Mouse (Mus musculus) MEL (cell line): ENCODE measurements around the gene Cldn4. TPM values are rescaled to one million over a fixed set of nuclear protein-coding genes. Genes with fewer than 3 reads are reported as not detected.

Experiments
- DNase-seq: peaks from one replicate; pipeline ENCODE4 v3.0.0; 2011; ENCODE audit warnings: low read depth, low spot score
- H3K27ac ChIP-seq: 2 replicates; pipeline ENCODE4 v1.5.1; 2012; ENCODE audit warnings: low read depth, mild to moderate bottlenecking, control low read depth, low read length, moderate library complexity; ENCODE audit not compliant: control insufficient read depth
- H3K27me3 ChIP-seq, 2 experiments: fragments of 150-350 bp in 1 of 2; sonication (generic) in 1 of 2; 2 replicates each; pipeline ENCODE4 v1.6.1; 2012; ENCODE audit warnings: low read length in 2 of 2, mild to moderate bottlenecking in 2 of 2, improper control_type of control experiment in 1 of 2, moderate library complexity in 1 of 2; ENCODE audit not compliant: insufficient read depth in 2 of 2, control insufficient read depth in 1 of 2
- H3K36me3 ChIP-seq, 2 experiments: 2 replicates each; pipeline ENCODE4 v1.6.1; 2012 to 2014; ENCODE audit warnings: low read length in 2 of 2, improper control_type of control experiment in 1 of 2, inconsistent platforms in 1 of 2, mild to moderate bottlenecking in 1 of 2; ENCODE audit not compliant: insufficient read depth in 2 of 2, control insufficient read depth in 1 of 2
- H3K4me1 ChIP-seq, 2 experiments: fragments of 150-350 bp in 1 of 2; sonication (generic) in 1 of 2; 2 replicates each; pipeline ENCODE4 v1.6.1; 2012; ENCODE audit warnings: low read length in 2 of 2, improper control_type of control experiment in 1 of 2, mild to moderate bottlenecking in 1 of 2; ENCODE audit not compliant: insufficient read depth in 2 of 2, control insufficient read depth in 1 of 2
- H3K4me3 ChIP-seq, 2 experiments: fragments of 150-350 bp in 1 of 2; sonication (generic) in 1 of 2; 2 replicates each; pipeline ENCODE4 v1.5.1; 2012; ENCODE audit warnings: low read depth in 2 of 2, low read length in 2 of 2, mild to moderate bottlenecking in 2 of 2, moderate library complexity in 2 of 2, control low read depth in 1 of 2, improper control_type of control experiment in 1 of 2; ENCODE audit not compliant: control insufficient read depth in 1 of 2, insufficient read depth in 1 of 2
- H3K79me2 ChIP-seq: 2 replicates; pipeline ENCODE4 v1.6.1; 2012; ENCODE audit warnings: mild to moderate bottlenecking, low read length, moderate library complexity; ENCODE audit not compliant: control insufficient read depth, poor library complexity, insufficient read depth
- H3K9ac ChIP-seq: 2 replicates; pipeline ENCODE4 v1.6.1; 2012; ENCODE audit warnings: low read depth, mild to moderate bottlenecking, control low read depth, low read length, moderate library complexity; ENCODE audit not compliant: control insufficient read depth, poor library complexity, severe bottlenecking
- H3K9me3 ChIP-seq: fragments of 150-350 bp; sonication (generic); replicated peaks from 2 replicates; pipeline ENCODE4 v1.6.1; 2012; ENCODE audit warnings: mild to moderate bottlenecking, low read length, improper control_type of control experiment, moderate library complexity; ENCODE audit not compliant: insufficient read depth
- CHD1 ChIP-seq: IDR thresholded peaks from 2 replicates; pipeline ENCODE4 v1.6.1; 2012; ENCODE audit warnings: low read depth, mild to moderate bottlenecking, inconsistent platforms, low read length, improper control_type of control experiment
- CTCF ChIP-seq, 3 experiments: IDR thresholded peaks in 2 of 3; conservative IDR thresholded peaks in 1 of 3; 2 replicates each; pipeline ENCODE4 v1.5.1; 2011 to 2012; ENCODE audit warnings: low read length in 3 of 3, low read depth in 2 of 3, mild to moderate bottlenecking in 2 of 3, improper control_type of control experiment in 1 of 3, inconsistent platforms in 1 of 3, mixed read lengths in 1 of 3, moderate library complexity in 1 of 3; ENCODE audit not compliant: control insufficient read depth in 1 of 3, insufficient read depth in 1 of 3, poor library complexity in 1 of 3, severe bottlenecking in 1 of 3
- ELF1 ChIP-seq: IDR thresholded peaks from 2 replicates; pipeline ENCODE4 v1.6.1; 2014; ENCODE audit warnings: low read depth, mild to moderate bottlenecking, inconsistent platforms, low read length, improper control_type of control experiment, moderate library complexity
- EP300 ChIP-seq, 2 experiments: IDR thresholded peaks; 2 replicates each; pipeline ENCODE4 v1.6.1; 2011; ENCODE audit warnings: improper control_type of control experiment in 2 of 2, low read length in 2 of 2, low read depth in 1 of 2, mild to moderate bottlenecking in 1 of 2
- GATA1 ChIP-seq: IDR thresholded peaks from 2 replicates; pipeline ENCODE4 v1.6.1; 2011; ENCODE audit warnings: low read depth, low read length, improper control_type of control experiment
- HCFC1 ChIP-seq: IDR thresholded peaks from 2 replicates; pipeline ENCODE4 v1.6.1; 2012; ENCODE audit warnings: low read depth, mild to moderate bottlenecking, inconsistent platforms, low read length, improper control_type of control experiment, moderate library complexity
- JUND ChIP-seq: IDR thresholded peaks from 2 replicates; pipeline ENCODE4 v1.6.1; 2011; ENCODE audit warnings: low read depth, mild to moderate bottlenecking, improper control_type of control experiment, low read length
- KAT2A ChIP-seq: conservative IDR thresholded peaks from 2 replicates; pipeline ENCODE4 v1.6.1; 2012; ENCODE audit warnings: low read depth, low read length, improper control_type of control experiment, inconsistent platforms
- MAFK ChIP-seq: IDR thresholded peaks from 2 replicates; pipeline ENCODE4 v1.6.1; 2011; ENCODE audit warnings: low read depth, mild to moderate bottlenecking, low read length, improper control_type of control experiment, borderline replicate concordance
- MAX ChIP-seq: IDR thresholded peaks from 2 replicates; pipeline ENCODE4 v1.6.1; 2011; ENCODE audit warnings: low read length, improper control_type of control experiment
- MAZ ChIP-seq: IDR thresholded peaks from 2 replicates; pipeline ENCODE4 v1.6.1; 2012; ENCODE audit warnings: low read depth, mild to moderate bottlenecking, inconsistent platforms, low read length, improper control_type of control experiment
- MEF2A ChIP-seq: IDR thresholded peaks from 2 replicates; pipeline ENCODE4 v1.6.1; 2014; ENCODE audit warnings: low read depth, mild to moderate bottlenecking, inconsistent platforms, low read length, improper control_type of control experiment; ENCODE audit not compliant: poor library complexity, insufficient replicate concordance, severe bottlenecking; ENCODE audit errors: extremely low read depth
- MYB ChIP-seq: IDR thresholded peaks from 2 replicates; pipeline ENCODE4 v1.6.1; 2011; ENCODE audit warnings: mild to moderate bottlenecking, low read depth, low read length, improper control_type of control experiment
- MYC ChIP-seq: IDR thresholded peaks from 2 replicates; pipeline ENCODE4 v1.6.1; 2011; ENCODE audit warnings: low read depth, mild to moderate bottlenecking, low read length, improper control_type of control experiment, moderate library complexity
- NRF1 ChIP-seq: IDR thresholded peaks from 2 replicates; pipeline ENCODE4 v1.6.1; 2014; ENCODE audit warnings: low read depth, mild to moderate bottlenecking, inconsistent platforms, low read length, improper control_type of control experiment, moderate library complexity; ENCODE audit not compliant: poor library complexity, insufficient read depth, severe bottlenecking
- POLR2AphosphoS5 ChIP-seq: IDR thresholded peaks from 2 replicates; pipeline ENCODE4 v1.6.1; 2012; ENCODE audit warnings: low read depth, borderline replicate concordance, mild to moderate bottlenecking, inconsistent platforms, low read length, moderate library complexity, mixed read lengths
- RCOR1 ChIP-seq: IDR thresholded peaks from 2 replicates; pipeline ENCODE4 v1.6.1; 2012; ENCODE audit warnings: low read depth, mild to moderate bottlenecking, inconsistent platforms, low read length, improper control_type of control experiment
- SIN3A ChIP-seq: IDR thresholded peaks from 2 replicates; pipeline ENCODE4 v1.6.1; 2012; ENCODE audit warnings: low read length, improper control_type of control experiment, inconsistent platforms
- TAL1 ChIP-seq: IDR thresholded peaks from 2 replicates; pipeline ENCODE4 v1.6.1; 2012; ENCODE audit warnings: mild to moderate bottlenecking, inconsistent platforms, low read length, moderate library complexity, mixed read lengths
- TBP ChIP-seq: IDR thresholded peaks from 2 replicates; pipeline ENCODE4 v1.8.0; 2011; ENCODE audit warnings: low read depth, low read length, improper control_type of control experiment
- USF1 ChIP-seq: IDR thresholded peaks from 2 replicates; pipeline ENCODE4 v1.6.1; 2014; ENCODE audit warnings: low read depth, mild to moderate bottlenecking, inconsistent platforms, low read length, improper control_type of control experiment, moderate library complexity
- USF2 ChIP-seq, 2 experiments: IDR thresholded peaks; 2 replicates each; pipeline ENCODE4 v1.6.1; 2011 to 2012; ENCODE audit warnings: improper control_type of control experiment in 2 of 2, low read length in 2 of 2, borderline replicate concordance in 1 of 2, inconsistent platforms in 1 of 2, low read depth in 1 of 2, mild to moderate bottlenecking in 1 of 2; ENCODE audit not compliant: insufficient read depth in 1 of 2
- ZC3H11A ChIP-seq: IDR thresholded peaks from 2 replicates; pipeline ENCODE4 v1.6.1; 2012; ENCODE audit warnings: low read depth, mild to moderate bottlenecking, inconsistent platforms, low read length, improper control_type of control experiment
- ZMIZ1 ChIP-seq: IDR thresholded peaks from 2 replicates; pipeline ENCODE4 v1.6.1; 2012; ENCODE audit warnings: low read depth, mild to moderate bottlenecking, inconsistent platforms, low read length, improper control_type of control experiment, moderate library complexity
- ZNF384 ChIP-seq: IDR thresholded peaks from 2 replicates; pipeline ENCODE4 v1.6.1; 2012; ENCODE audit warnings: low read depth, mild to moderate bottlenecking, inconsistent platforms, low read length, improper control_type of control experiment
- polyA plus RNA-seq, 2 experiments: library from polyadenylated mRNA; stranded (reverse) in 1 of 2; unstranded in 1 of 2; fragments of >175 nt in 1 of 2; fragments of >200 nt in 1 of 2; gene quantifications; 2 replicates each; pipeline versions ENCODE4 v1.2.1 to v1.2.4; 2012; ENCODE audit warnings: low replicate concordance in 2 of 2, low read depth in 1 of 2; ENCODE audit not compliant: insufficient read length in 2 of 2, insufficient read depth in 1 of 2, missing spikeins in 1 of 2
- total RNA-seq: library from RNA; depleted of rRNA; stranded (reverse); fragments of 300-350 nt; gene quantifications from 2 replicates; pipeline ENCODE4 v1.2.3, GENCODE M21; 2012

Gene Cldn4
- total and polyA plus RNA-seq, 3 experiments = 0.04 to 0.08 TPM; not detected in 1

GRCm38 (mm10) chr5:134976164-134976563 lies 29.4 kb upstream of the Cldn4 start (continued):
- TF ChIP-seq MYC = peak; percentile 67
- TF ChIP-seq USF1 = no peak
- TF ChIP-seq EP300 (IDR thresholded peaks at IDR 0.05; ENCODE audit: low read depth in 1 of 2, low read length in 2 of 2) = peak; percentile 86 to 87
- TF ChIP-seq SIN3A = peak; percentile 80
- TF ChIP-seq POLR2AphosphoS5 = no peak
- no peak for TF ChIP-seq ZMIZ1
- peak; percentile 88 for TF ChIP-seq GATA1
- TF ChIP-seq ELF1 = peak; percentile 37; the same call in 1 of the 2 replicates
- TF ChIP-seq USF2 (IDR thresholded peaks at IDR 0.05; ENCODE audit: borderline replicate concordance in 1 of 2, insufficient read depth in 1 of 2, low read depth in 1 of 2, low read length in 2 of 2) = no peak
- no peak for TF ChIP-seq HCFC1
- no peak for TF ChIP-seq TBP

GRCm38 (mm10) chr5:134974921-134975320 lies 28.2 kb upstream of the Cldn4 start:
- DNase-seq = peak; percentile 67
- peaks cover 10 to 43% of the 10 kb centered on the region in 2 experiments for H3K4me1 ChIP-seq
- peak overlapping the region; percentile 91 for H3K27ac ChIP-seq

DNA sequence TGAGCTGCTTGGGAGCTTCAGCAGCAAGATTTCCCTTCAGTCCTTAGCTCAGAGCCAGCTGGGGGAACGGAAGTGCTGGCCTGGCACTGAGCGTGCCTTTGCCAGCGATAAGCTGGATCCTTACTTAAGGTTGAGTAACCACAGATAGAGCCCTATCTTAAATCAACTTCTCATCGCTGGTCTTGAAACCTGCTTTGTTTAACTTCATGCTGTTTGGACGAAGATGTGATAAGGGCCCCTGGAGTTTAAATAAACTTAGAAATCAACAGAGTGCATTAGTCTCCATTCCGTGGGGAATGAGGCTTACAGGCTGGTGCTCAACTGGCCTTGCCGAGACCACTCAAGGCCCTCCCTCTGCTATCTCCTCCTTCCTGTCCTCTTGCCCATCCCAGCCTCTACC lies 27.6 kb upstream of the Cldn4 start:
- H3K4me3 ChIP-seq = peak overlapping the region in 1 of 2 experiments; percentile 56; a peak in 1 of 4 replicates
- TF ChIP-seq TBP (peak; percentile 58; the same call in 1 of the 2 replicates), CTCF (IDR thresholded peaks at IDR 0.05 in 2 of 3, conservative IDR thresholded peaks at IDR 0.05 in 1 of 3; ENCODE audit: control insufficient read depth in 1 of 3, insufficient read depth in 1 of 3, low read depth in 2 of 3, low read length in 3 of 3, poor library complexity in 1 of 3, severe bottlenecking in 1 of 3) (no peak), MEF2A (0 out of 2 replicates have a peak, but pooled peaks have one; percentile 49), POLR2AphosphoS5 (no peak), USF2 (IDR thresholded peaks at IDR 0.05; ENCODE audit: borderline replicate concordance in 1 of 2, insufficient read depth in 1 of 2, low read depth in 1 of 2, low read length in 2 of 2) (no peak), MAX (0 out of 2 replicates have a peak, but pooled peaks have one; percentile 52), MAZ (no peak; the same call in 1 of the 2 replicates), MAFK (peak; percentile 39; the same call in 1 of the 2 replicates), MYC (peak; percentile 84), KAT2A (0 out of 2 replicates have a peak, but pooled peaks have one; percentile 33), CHD1 (no peak), MYB (peak; percentile 71), JUND (0 out of 2 replicates have a peak, but pooled peaks have one; percentile 46), NRF1 (no peak), RCOR1 (peak; percentile 92), TAL1 (peak; percentile 84), ZNF384 (no peak)

More at GRCm38 (mm10) chr5:134974921-134975320, 28.2 kb upstream of the Cldn4 start:
- Histone ChIP-seq H3K4me3 (peak overlapping the region; percentile 16 to 44; a peak in 3 of 4 replicates), H3K9me3 (no peaks in the 10 kb centered on the region), H3K9ac (no peak overlapping the region), H3K36me3 (peaks cover 0 to 35% of the 10 kb centered on the region in 2 experiments; a peak in 2 of 4 replicates), H3K27me3 (no peaks in the 10 kb centered on the region), H3K79me2 (0 out of 2 replicates have a peak, but pooled peaks cover 2% of the 10 kb centered on the region)
- TF ChIP-seq MAZ (no peak), ZC3H11A (no peak), KAT2A (no peak), TBP (no peak), MEF2A (no peak), ELF1 (no peak), USF1 (no peak), CHD1 (no peak), RCOR1 (no peak)

More for the DNA sequence above, 27.6 kb upstream of the Cldn4 start:
- 0 out of 2 replicates have a peak, but pooled peaks cover 2% of the 10 kb centered on the region for H3K79me2 ChIP-seq
- peak overlapping the region; percentile 45; the same call in 1 of the 2 replicates for H3K9ac ChIP-seq
- peaks cover 10 to 43% of the 10 kb centered on the region in 2 experiments for H3K4me1 ChIP-seq
- peak overlapping the region; percentile 91 for H3K27ac ChIP-seq
- no peaks in the 10 kb centered on the region for H3K9me3 ChIP-seq
- H3K27me3 ChIP-seq = no peaks in the 10 kb centered on the region
- peaks cover 0 to 35% of the 10 kb centered on the region in 2 experiments; a peak in 2 of 4 replicates for H3K36me3 ChIP-seq
- DNase-seq = peak; percentile 88
